Mouse (Mus musculus) c-Kit-negative CD71-positive TER-119-positive erythroid progenitor cells, embryonic 14.5 days (primary cell): ENCODE data around the gene Tmprss13.
A peak's percentile ranks its signal among the peaks of the same experiment; 100 is the strongest.

ENCODE experiments used
- DNase-seq: peaks from one replicate; pipeline ENCODE4 v3.0.0-alpha.2; 2013; ENCODE audit warnings: low read depth, low spot score

Tmprss13 gene

DNA sequence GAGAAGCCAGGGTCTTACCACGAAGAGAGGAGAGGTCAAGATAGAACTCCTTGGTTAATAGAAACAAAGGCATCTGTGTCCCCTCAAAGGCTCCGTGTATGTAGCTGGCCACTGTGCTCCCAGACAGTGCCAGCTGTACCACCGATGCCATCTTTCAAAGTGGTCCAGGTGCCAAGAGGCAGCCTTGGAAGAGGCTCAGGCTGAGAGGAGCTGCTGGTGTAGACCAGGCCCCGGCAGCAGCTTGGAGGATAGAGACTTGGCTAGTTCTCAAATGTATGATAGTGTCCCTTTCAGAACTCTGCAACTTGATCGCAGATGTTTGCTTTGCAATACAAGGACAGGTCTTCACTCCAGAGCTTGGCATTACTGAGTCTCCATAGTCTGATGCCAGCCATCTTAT lies 63.4 kb downstream of the Tmprss13 start:
- DNase-seq = no peak

DNA sequence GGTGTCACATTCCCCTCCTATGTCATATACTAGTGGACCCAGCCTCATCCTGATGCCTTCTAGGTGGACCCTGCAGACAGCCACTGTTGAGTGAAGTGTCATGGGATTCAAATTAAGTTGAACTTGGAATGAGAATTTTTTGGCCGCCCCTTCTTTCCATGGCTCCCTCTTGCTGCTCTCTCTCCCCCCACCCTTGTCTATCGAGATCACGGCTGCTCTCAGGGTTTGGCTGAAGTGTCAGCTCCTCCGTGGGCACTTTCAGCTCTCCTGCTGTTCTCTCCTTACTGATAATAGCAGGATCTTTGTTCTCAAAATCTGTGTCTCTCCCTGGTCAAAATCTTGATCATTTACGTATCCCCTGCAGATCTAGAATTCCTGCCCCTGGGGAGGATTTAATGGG lies 63.9 kb downstream of the Tmprss13 start:
- DNase-seq = no peak

DNA sequence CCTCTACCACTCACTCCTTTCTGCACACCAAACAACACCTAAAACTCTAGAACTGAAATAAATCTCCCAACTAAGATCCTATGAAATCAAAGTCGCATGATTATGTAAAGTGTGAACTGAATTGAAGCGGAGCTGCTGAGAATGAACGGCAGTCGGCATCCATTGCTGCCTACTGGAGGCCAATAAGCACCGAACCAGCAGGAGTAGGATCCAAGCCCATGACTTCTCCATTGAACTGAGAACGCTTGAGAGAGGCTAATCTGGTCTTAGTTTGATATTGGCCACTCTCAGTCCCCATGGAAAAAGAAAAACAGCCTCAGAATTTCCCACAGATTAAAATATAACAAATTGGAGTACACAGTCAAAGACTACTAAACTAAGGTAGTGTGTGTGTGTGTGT lies 65.0 kb downstream of the Tmprss13 start:
- DNase-seq = no peak

DNA sequence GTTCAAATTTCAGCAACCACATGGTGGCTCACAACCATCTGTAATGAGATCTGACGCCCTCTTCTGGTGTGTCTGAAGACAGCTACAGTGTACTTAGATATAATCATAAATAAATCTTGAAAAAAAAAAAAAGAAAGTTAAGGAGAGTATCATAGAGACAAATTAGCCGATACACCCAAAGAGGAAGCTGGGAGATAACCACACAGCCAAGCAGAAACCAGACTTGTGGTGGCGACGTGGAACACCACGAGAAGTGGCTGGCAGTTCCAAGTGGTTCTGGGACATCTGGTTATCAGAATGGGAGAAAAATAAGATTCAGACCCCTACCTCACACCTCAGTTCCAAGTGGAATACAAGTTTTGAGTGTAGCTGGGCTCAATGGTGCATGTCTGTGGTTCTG lies 67.8 kb downstream of the Tmprss13 start:
- no peak for DNase-seq

DNA sequence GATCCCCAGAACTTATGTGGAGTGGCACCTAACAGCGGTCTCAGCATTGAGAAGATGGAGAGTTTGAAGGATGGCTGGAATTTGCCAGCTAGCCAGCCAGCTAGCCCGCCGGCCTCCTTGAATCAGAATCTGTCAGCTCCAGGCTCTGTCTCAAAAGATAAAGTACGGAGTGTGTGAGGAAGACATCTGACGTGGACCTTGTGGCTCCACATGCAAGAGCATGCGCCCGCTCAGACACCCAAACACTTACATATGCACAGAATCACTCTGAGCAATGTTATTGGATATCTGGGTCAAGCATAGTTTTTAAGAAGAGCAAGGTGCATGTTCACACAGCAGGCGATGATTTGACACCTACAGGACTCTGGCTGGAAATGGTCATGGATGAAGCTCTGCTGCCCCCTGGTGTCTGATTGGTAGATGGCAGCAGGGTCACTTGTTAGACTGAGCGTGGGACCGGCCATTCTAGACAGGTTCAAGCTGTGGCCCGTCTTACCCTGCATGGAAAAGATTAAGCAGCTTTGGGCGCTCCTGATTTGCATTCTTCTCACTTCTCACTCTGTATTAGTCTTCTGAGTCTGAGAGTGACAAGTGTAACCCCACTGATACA lies 69.6 kb downstream of the Tmprss13 start:
- DNase-seq = peak; percentile 17

DNA sequence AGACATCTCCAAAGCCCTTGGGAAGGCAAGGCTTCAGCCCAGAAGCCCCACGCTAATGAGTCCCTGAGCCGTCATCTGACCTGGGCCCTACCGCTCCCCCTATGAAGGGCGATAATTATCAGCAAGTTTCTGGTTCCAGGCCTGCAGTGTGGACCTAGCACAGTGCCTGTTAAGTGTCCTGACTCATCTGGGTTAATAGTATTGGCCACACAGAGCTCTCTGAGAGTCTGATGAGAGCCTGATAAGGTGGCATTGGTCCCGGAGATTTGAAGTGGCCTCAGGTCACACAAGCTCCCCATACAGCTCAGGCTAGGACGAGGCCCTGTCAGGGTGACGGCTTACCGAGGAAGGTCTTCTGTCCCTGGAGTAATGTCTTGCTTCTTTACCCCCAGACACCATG lies 70.7 kb downstream of the Tmprss13 start:
- no peak for DNase-seq

DNA sequence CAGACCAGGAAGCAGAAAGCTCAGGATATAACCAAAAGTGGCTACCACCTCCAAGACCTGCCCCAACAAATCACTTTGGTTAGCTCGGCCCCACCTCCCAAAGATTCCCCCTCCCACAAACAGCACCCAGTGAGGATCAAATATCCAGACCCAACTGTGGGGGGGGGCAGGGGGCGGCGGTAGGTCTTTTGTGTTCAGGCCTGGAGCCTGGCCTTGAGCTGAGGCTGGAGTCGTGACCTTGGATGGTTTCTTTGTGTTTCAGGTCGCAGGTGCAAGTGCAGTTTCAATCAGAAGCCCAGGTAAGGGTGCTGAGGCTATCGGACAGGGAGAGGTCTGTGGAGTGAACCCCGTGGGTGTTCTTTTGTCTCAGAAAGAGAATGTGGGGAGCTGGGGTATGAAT lies 72.4 kb downstream of the Tmprss13 start:
- DNase-seq = no peak

DNA sequence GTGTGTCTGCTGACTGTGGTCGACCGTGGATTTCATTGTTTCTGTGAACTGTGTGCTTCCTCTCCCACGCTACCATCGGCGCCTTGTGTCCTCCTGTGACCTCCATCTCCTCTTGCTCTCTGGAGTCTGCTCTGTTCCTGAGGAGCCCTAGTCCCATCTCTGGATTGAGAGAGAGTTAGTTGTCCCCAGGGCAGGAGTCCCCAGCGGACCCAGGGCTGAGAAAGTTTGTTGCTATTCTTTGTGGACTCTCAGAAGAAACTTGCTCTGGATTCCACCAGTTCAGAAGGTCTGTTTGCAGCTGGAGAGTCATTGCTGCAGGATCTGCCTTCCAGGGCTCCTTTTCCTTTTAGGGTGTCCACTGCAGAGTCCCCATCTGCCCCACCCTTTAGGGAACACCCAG lies 76.3 kb downstream of the Tmprss13 start:
- DNase-seq = no peak

DNA sequence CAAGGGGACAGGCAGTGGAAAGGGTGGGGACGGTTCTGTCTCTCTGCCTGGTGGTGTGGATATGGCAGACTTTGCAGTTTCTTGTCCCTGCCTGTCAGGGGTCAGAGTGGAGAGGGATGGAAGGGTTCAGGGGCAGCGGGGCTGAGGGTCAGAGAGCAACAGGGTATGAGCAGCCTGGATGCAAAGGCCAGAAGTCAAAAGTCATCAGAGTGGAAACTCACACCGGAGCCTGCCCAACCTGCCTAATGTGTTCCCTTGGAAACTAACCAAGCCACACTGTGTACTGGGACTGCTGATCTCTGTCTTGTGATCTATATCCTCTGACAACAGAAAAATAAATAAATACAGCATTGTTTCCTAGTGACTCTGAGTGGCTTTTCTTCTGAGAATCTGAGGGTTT lies 76.9 kb downstream of the Tmprss13 start:
- DNase-seq = no peak
